Mouse (Mus musculus) midbrain, embryonic 12.5 days (tissue): ENCODE measurements at regions not wholly inside any gene's neighbourhood (a gene's known extent, or its start where the extent isn't known, plus 50 kb on each side); places are given as distances from the start of the nearest gene placed in this dataset.
A peak's percentile ranks its signal among the peaks of the same experiment; 100 is the strongest.
"Not testable (repeated sequence)": the region's sequence is repeated elsewhere in the genome, so short reads cannot be mapped to it uniquely, and the experiment has no call there.

ENCODE experiments used
- ATAC-seq: fragments of 200-750 bp; cut with Nextera tagmentation; 2 replicates; pipeline ENCODE4 v1.8.0; 2017; ENCODE audit warnings: low read depth, moderate TSS enrichment, moderate library complexity; ENCODE audit not compliant: low FRiP score
- H3K27ac ChIP-seq: fragments of 300-500 bp; sonication (generic); replicated peaks from 2 replicates; pipeline ENCODE4 v1.5.1; 2016; ENCODE audit warnings: mild to moderate bottlenecking
- H3K27me3 ChIP-seq: fragments of 300-500 bp; sonication (generic); 2 replicates; pipeline ENCODE4 v1.6.1; 2016; ENCODE audit warnings: mild to moderate bottlenecking
- H3K36me3 ChIP-seq: fragments of 300-500 bp; sonication (generic); 2 replicates; pipeline ENCODE4 v1.6.1; 2016
- H3K4me1 ChIP-seq: fragments of 300-500 bp; sonication (generic); 2 replicates; pipeline ENCODE4 v1.6.1; 2016
- H3K4me2 ChIP-seq: fragments of 300-500 bp; sonication (generic); replicated peaks from 2 replicates; pipeline ENCODE4 v1.6.1; 2016; ENCODE audit warnings: mild to moderate bottlenecking, moderate library complexity
- H3K4me3 ChIP-seq: fragments of 300-500 bp; sonication (generic); 2 replicates; pipeline ENCODE4 v1.5.1; 2016; ENCODE audit warnings: mild to moderate bottlenecking
- H3K9ac ChIP-seq: fragments of 300-500 bp; sonication (generic); replicated peaks from 2 replicates; pipeline ENCODE4 v1.6.1; 2016; ENCODE audit warnings: mild to moderate bottlenecking, moderate library complexity
- H3K9me3 ChIP-seq: fragments of 300-500 bp; sonication (generic); 2 replicates; pipeline ENCODE4 v1.6.1; 2016; ENCODE audit warnings: mild to moderate bottlenecking
- WGBS: fragments of 180-500 bp; shearing (Covaris S2); methylation state at CpG from one replicate; pipeline ENCODE4 v1.1.7; 2016; 5-methylcytosine and 5-hydroxymethylcytosine counted together

GRCm38 (mm10) chr1:41909799-41910198 is 785.8 kb upstream of the Pou3f3 start:
- 74% methylated on average over 5 of the region's 5 CpGs for WGBS
- H3K36me3 ChIP-seq, result no peaks in the 10 kb centered on the region
- no peak for ATAC-seq
- H3K9ac ChIP-seq, result no peak overlapping the region
- no peak overlapping the region for H3K4me3 ChIP-seq
- H3K9me3 ChIP-seq, result no peaks in the 10 kb centered on the region
- no peaks in the 10 kb centered on the region for H3K27me3 ChIP-seq
- no peak overlapping the region for H3K27ac ChIP-seq
- no peaks in the 10 kb centered on the region for H3K4me1 ChIP-seq
- H3K4me2 ChIP-seq, result no peak overlapping the region

- Histone ChIP-seq H3K4me1 (peaks cover 27% of the 10 kb centered on the region), H3K36me3 (no peaks in the 10 kb centered on the region), H3K4me3 (no peak overlapping the region), H3K27ac (no peak overlapping the region), H3K4me2 (no peak overlapping the region), H3K9me3 (no peaks in the 10 kb centered on the region), H3K9ac (no peak overlapping the region), H3K27me3 (no peaks in the 10 kb centered on the region)
- WGBS, result 88% methylated on average over 4 of the region's 4 CpGs
- no peak for ATAC-seq
These were observed 778.7 kb upstream of the Pou3f3 start for GRCm38 (mm10) chr1:41916730-41917347.

GRCm38 (mm10) chr1:41917807-41918206 is 777.8 kb upstream of the Pou3f3 start:
- ATAC-seq, result peak; percentile 69
- not testable (repeated sequence) for H3K9ac ChIP-seq, H3K27me3 ChIP-seq, H3K4me2 ChIP-seq, H3K27ac ChIP-seq, H3K9me3 ChIP-seq, H3K36me3 ChIP-seq, H3K4me3 ChIP-seq
- peaks cover 27% of the 10 kb centered on the region for H3K4me1 ChIP-seq
- WGBS, result 78% methylated on average over 5 of the region's 5 CpGs

- Histone ChIP-seq H3K9ac (no peak overlapping the region), H3K9me3 (no peaks in the 10 kb centered on the region), H3K27ac (0 out of 2 replicates have a peak overlapping the region, but pooled peaks have one; percentile 39), H3K4me2 (0 out of 2 replicates have a peak overlapping the region, but pooled peaks have one; percentile 13), H3K27me3 (no peaks in the 10 kb centered on the region), H3K4me3 (no peak overlapping the region), H3K4me1 (peaks cover 27% of the 10 kb centered on the region), H3K36me3 (no peaks in the 10 kb centered on the region)
- peak; percentile 56; the same call in 1 of the 2 replicates for ATAC-seq
- 23% methylated on average over 11 of the region's 11 CpGs for WGBS
These were observed 776.9 kb upstream of the Pou3f3 start for GRCm38 (mm10) chr1:41918394-41919262.

DNA sequence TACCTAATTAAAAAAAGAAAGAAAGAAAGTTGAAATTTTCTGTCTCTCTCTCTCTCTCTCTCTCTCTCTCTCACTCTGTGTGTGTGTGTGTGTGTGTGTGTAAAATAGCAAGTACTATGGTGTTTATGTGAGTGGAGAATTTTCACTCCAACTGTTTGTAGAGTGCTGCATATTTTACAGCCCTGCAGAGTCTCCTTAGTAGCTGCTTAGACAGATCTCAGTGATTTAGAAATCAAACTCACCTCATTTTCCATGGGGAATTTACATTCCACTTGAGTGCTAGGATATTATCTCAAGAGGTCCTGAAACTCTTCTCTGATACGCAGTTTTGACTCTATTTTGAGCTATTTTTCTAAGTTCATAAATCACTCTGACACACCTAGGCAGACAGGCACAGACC is 761.8 kb upstream of the Pou3f3 start:
- no peak for ATAC-seq
- no peaks in the 10 kb centered on the region for H3K9me3 ChIP-seq
- H3K4me1 ChIP-seq, result no peaks in the 10 kb centered on the region
- 95% methylated on average over 1 of the region's 1 CpGs for WGBS
- no peaks in the 10 kb centered on the region for H3K27me3 ChIP-seq
- no peak overlapping the region for H3K4me3 ChIP-seq
- H3K9ac ChIP-seq, result no peak overlapping the region
- H3K36me3 ChIP-seq, result no peaks in the 10 kb centered on the region
- no peak overlapping the region for H3K4me2 ChIP-seq
- no peak overlapping the region for H3K27ac ChIP-seq

DNA sequence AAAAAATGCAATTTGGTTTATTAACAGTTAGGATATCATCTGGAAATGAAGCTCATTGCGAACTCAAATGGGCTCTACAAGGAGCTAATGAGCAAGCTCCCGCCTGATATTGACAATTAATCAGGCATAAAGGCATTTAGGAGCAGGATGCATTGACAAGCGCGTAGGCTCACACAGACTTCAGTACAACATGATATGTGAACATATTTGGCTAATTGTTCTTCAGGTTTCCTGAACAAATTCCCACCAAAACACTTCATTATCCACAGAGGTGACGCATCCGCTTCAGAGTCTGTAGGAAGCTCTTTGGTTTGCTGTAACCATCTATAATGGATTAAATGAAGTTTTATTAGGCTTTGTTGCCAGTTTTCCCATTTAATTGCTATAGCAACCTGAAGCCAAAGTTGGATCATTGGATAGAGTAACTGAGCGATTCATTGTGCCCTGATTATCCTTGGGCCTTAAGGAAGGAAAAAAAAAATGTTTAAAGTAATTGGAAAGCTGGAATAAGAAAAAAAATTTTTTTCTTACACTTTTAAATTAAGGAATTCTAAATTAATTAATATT is 759.6 kb upstream of the Pou3f3 start:
- H3K9ac ChIP-seq, result no peak overlapping the region
- no peaks in the 10 kb centered on the region for H3K4me1 ChIP-seq
- H3K4me2 ChIP-seq, result no peak overlapping the region
- no peak overlapping the region for H3K4me3 ChIP-seq
- no peaks in the 10 kb centered on the region for H3K9me3 ChIP-seq
- H3K27ac ChIP-seq, result no peak overlapping the region
- WGBS, result 56% methylated on average over 7 of the region's 7 CpGs
- H3K27me3 ChIP-seq, result no peaks in the 10 kb centered on the region
- ATAC-seq, result no peak
- no peaks in the 10 kb centered on the region for H3K36me3 ChIP-seq

DNA sequence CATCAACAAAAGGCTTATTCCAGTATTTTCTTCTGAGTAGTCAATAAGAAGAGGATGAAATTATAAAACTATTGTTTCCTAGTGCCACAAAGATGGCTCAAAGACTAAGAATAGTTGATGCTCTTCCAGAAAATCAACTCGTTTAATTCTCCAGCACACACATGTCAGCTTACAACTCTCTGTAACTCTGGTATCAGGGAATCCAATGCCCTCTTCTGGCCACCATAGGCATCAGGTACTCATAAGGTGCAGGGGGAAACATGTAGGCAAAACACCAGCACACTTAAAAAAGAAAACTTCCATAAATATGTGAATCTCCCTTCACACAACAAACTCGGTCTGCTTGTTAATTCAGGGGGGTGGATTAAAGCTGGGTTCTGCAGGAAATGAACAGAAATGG is 734.6 kb upstream of the Pou3f3 start:
- no peaks in the 10 kb centered on the region for H3K27me3 ChIP-seq
- no peak overlapping the region for H3K27ac ChIP-seq
- no peak for ATAC-seq
- no peaks in the 10 kb centered on the region for H3K4me1 ChIP-seq
- WGBS, result 77% methylated on average over 2 of the region's 2 CpGs
- H3K4me2 ChIP-seq, result no peak overlapping the region
- no peak overlapping the region for H3K9ac ChIP-seq
- H3K36me3 ChIP-seq, result no peaks in the 10 kb centered on the region
- H3K4me3 ChIP-seq, result no peak overlapping the region
- H3K9me3 ChIP-seq, result no peaks in the 10 kb centered on the region

GRCm38 (mm10) chr1:41981545-41981944 is 714.0 kb upstream of the Pou3f3 start:
- Histone ChIP-seq H3K9ac (no peak overlapping the region), H3K27ac (no peak overlapping the region), H3K4me1 (no peaks in the 10 kb centered on the region), H3K9me3 (no peaks in the 10 kb centered on the region), H3K4me2 (no peak overlapping the region), H3K4me3 (no peak overlapping the region), H3K36me3 (no peaks in the 10 kb centered on the region), H3K27me3 (no peaks in the 10 kb centered on the region)
- WGBS, result 72% methylated on average over 5 of the region's 5 CpGs
- ATAC-seq, result no peak

- Histone ChIP-seq H3K4me1 (no peaks in the 10 kb centered on the region), H3K9me3 (no peaks in the 10 kb centered on the region), H3K36me3 (no peaks in the 10 kb centered on the region), H3K4me3 (no peak overlapping the region), H3K9ac (no peak overlapping the region), H3K27me3 (no peaks in the 10 kb centered on the region), H3K4me2 (no peak overlapping the region), H3K27ac (no peak overlapping the region)
- 84% methylated on average over 6 of the region's 6 CpGs for WGBS
- no peak for ATAC-seq
These were observed 689.3 kb upstream of the Pou3f3 start for GRCm38 (mm10) chr1:42006235-42006634.

- Histone ChIP-seq H3K9me3 (no peaks in the 10 kb centered on the region), H3K36me3 (no peaks in the 10 kb centered on the region), H3K4me3 (no peak overlapping the region), H3K27ac (no peak overlapping the region), H3K27me3 (no peaks in the 10 kb centered on the region), H3K4me2 (no peak overlapping the region), H3K4me1 (no peaks in the 10 kb centered on the region), H3K9ac (no peak overlapping the region)
- ATAC-seq, result no peak
- WGBS, result 93% methylated on average over 3 of the region's 3 CpGs
These were observed 687.5 kb upstream of the Pou3f3 start for GRCm38 (mm10) chr1:42008046-42008445.

- Histone ChIP-seq H3K4me1 (no peaks in the 10 kb centered on the region), H3K36me3 (no peaks in the 10 kb centered on the region), H3K4me3 (no peak overlapping the region), H3K27me3 (no peaks in the 10 kb centered on the region), H3K9ac (no peak overlapping the region), H3K27ac (no peak overlapping the region), H3K4me2 (no peak overlapping the region), H3K9me3 (no peaks in the 10 kb centered on the region)
- 80% methylated on average over 3 of the region's 3 CpGs for WGBS
- no peak for ATAC-seq
These were observed 682.7 kb upstream of the Pou3f3 start for GRCm38 (mm10) chr1:42012911-42013310.

- no peak for ATAC-seq
- Histone ChIP-seq H3K9ac (no peak overlapping the region), H3K4me3 (no peak overlapping the region), H3K27me3 (no peaks in the 10 kb centered on the region), H3K9me3 (no peaks in the 10 kb centered on the region), H3K4me1 (peaks cover 4% of the 10 kb centered on the region; the same call in 1 of the 2 replicates), H3K4me2 (no peak overlapping the region), H3K36me3 (no peaks in the 10 kb centered on the region), H3K27ac (no peak overlapping the region)
- 63% methylated on average over 2 of the region's 2 CpGs for WGBS
These were observed 676.6 kb upstream of the Pou3f3 start for GRCm38 (mm10) chr1:42018966-42019365.
